Mouse (Mus musculus) stomach, postnatal 0 days (tissue): Measurements from ENCODE around the gene Pkhd1.

Experiments used
- CTCF ChIP-seq: IDR thresholded peaks from 2 replicates; pipeline ENCODE4 v1.5.1; 2016; ENCODE audit warnings: antibody characterized with exemption, low read depth, mild to moderate bottlenecking, moderate library complexity
- EP300 ChIP-seq: optimal IDR thresholded peaks from 2 replicates; pipeline ENCODE3; 2016; ENCODE audit warnings: antibody characterized with exemption

GRCm38 (mm10) chr1:20069733-20070132, 548.1 kb downstream of the Pkhd1 start:
- TF ChIP-seq CTCF (no peak), EP300 (no peak)
